Comparison of ENCODE assay signal across 16 mouse cellular contexts in genomic region chr13:41436731-41437130, GRCm38 (mm10). TPM values are rescaled to one million over a fixed set of nuclear protein-coding genes. Genes with fewer than 3 reads are reported as not detected.
A peak's percentile ranks its signal among the peaks of the same experiment; 100 is the strongest.
DNase-seq lines count a peak whose midpoint lies in the region; ATAC-seq lines count a peak whose summit lies in the region.
"Had no signal": no experiment of that assay in that cellular context is flagged by ENCODE, and none has a peak within 500 bp of the region (broad histone marks: within the 10 kb centered on the region; RNA-seq: fewer than 3 reads in every experiment).

No protein-coding gene starts in this region.

- no peak overlapping the region for H3K9ac ChIP-seq in heart, embryonic 12.5 days
- no peak overlapping the region for H3K9ac ChIP-seq in forebrain, embryonic 14.5 days (ENCODE audit: low read length)
- H3K9ac ChIP-seq: liver, embryonic 13.5 days; midbrain, embryonic 13.5 days had no signal

- DNase-seq in heart, adult 11 months = peak; percentile 95
- DNase-seq in kidney, postnatal 4 days = peak; percentile 10 to 19
- DNase-seq in kidney, adult 11 months = no peak
- peak; percentile 79 for DNase-seq in adipocyte (ENCODE audit: low spot score)
- peak; percentile 59 for DNase-seq in lung, postnatal 36 days
- DNase-seq in adrenal gland, postnatal 36 days = no peak
- DNase-seq in forebrain, embryonic 14.5 days (ENCODE audit: low spot score) = no peak
- DNase-seq: adrenal gland, postnatal 14 days; cerebellum, adult 9-11 months; liver, embryonic 13.5 days; spleen, adult 18-20 months had no signal

- H3K4me3 ChIP-seq in heart, embryonic 12.5 days = no peak overlapping the region
- H3K4me3 ChIP-seq in forebrain, embryonic 14.5 days (ENCODE audit: low read depth, low read length) = no peak overlapping the region
- H3K4me3 ChIP-seq: hindbrain, embryonic 10.5 days; liver, embryonic 13.5 days; midbrain, embryonic 13.5 days had no signal

- peaks cover 66% of the 10 kb centered on the region for H3K27me3 ChIP-seq in heart, embryonic 12.5 days (replicated peaks)
- no peaks in the 10 kb centered on the region for H3K27me3 ChIP-seq in forebrain, embryonic 14.5 days (replicated peaks; ENCODE audit: control insufficient read depth, insufficient read depth, low read length)
- H3K27me3 ChIP-seq: liver, embryonic 13.5 days; midbrain, embryonic 13.5 days had no signal

- H3K36me3 ChIP-seq in heart, embryonic 12.5 days = no peaks in the 10 kb centered on the region
- H3K36me3 ChIP-seq in forebrain, embryonic 14.5 days (ENCODE audit: control insufficient read depth, insufficient read depth, low read length) = no peaks in the 10 kb centered on the region
- H3K36me3 ChIP-seq: G1E; hindbrain, embryonic 10.5 days; liver, embryonic 13.5 days; midbrain, embryonic 13.5 days had no signal

- no peaks in the 10 kb centered on the region for H3K4me1 ChIP-seq in heart, embryonic 12.5 days (replicated peaks)
- H3K4me1 ChIP-seq in forebrain, embryonic 14.5 days (ENCODE audit: control insufficient read depth, insufficient read depth, low read length) = no peaks in the 10 kb centered on the region
- H3K4me1 ChIP-seq: liver, embryonic 13.5 days; midbrain, embryonic 13.5 days had no signal

- no peak overlapping the region for H3K4me2 ChIP-seq in heart, embryonic 12.5 days
- no peak overlapping the region for H3K4me2 ChIP-seq in forebrain, embryonic 14.5 days (ENCODE audit: low read length)
- H3K4me2 ChIP-seq: liver, embryonic 13.5 days; midbrain, embryonic 13.5 days had no signal

- WGBS in heart, embryonic 12.5 days = 69% methylated on average over 5 of the region's 5 CpGs
- WGBS in forebrain, embryonic 14.5 days = 85% methylated on average over 5 of the region's 5 CpGs

- H3K27ac ChIP-seq in heart, embryonic 12.5 days (ENCODE audit: poor library complexity, severe bottlenecking) = no peak overlapping the region
- no peak overlapping the region for H3K27ac ChIP-seq in forebrain, embryonic 14.5 days (ENCODE audit: low read depth, low read length)
- H3K27ac ChIP-seq: hindbrain, embryonic 10.5 days; liver, embryonic 13.5 days; midbrain, embryonic 13.5 days had no signal

- peaks cover 6% of the 10 kb centered on the region; the same call in 1 of the 2 replicates for H3K9me3 ChIP-seq in heart, embryonic 12.5 days (replicated peaks)
- H3K9me3 ChIP-seq in forebrain, embryonic 14.5 days (replicated peaks; ENCODE audit: control insufficient read depth, low read length) = no peaks in the 10 kb centered on the region
- H3K9me3 ChIP-seq: G1E; hindbrain, embryonic 10.5 days; liver, embryonic 13.5 days; midbrain, embryonic 13.5 days had no signal

- no peak for ATAC-seq in heart, embryonic 12.5 days (ENCODE audit: insufficient number of reproducible peaks, low FRiP score)
- ATAC-seq in forebrain, embryonic 14.5 days = no peak
- ATAC-seq: forebrain, embryonic 16.5 days; midbrain, embryonic 13.5 days had no signal

RNA-seq across cellular contexts. Expression of gene Nedd9, which starts 50.4 kb away (rescaled TPM):
- 19.0 and 19.8 TPM in 2 replicates for polyA plus RNA-seq in heart, embryonic 12.5 days (2016; fragmentation: Nextera tagmentation; extraction: Ambion mirVana)
- total RNA-seq in adrenal gland, postnatal 36 days (2021) = 10 to 100 TPM; 18.0 to 21.5 TPM
- polyA plus RNA-seq in forebrain, embryonic 14.5 days (2014; fragmentation: Nextera tagmentation; extraction: Ambion mirVana) = 25.0 and 27.7 TPM in 2 replicates
- polyA plus RNA-seq: G1E had no signal

Comparison
In these comparisons a context has a peak if more than half of its experiments do, and no peak if none do; other contexts are left out.
1. DNase-seq: peak in heart, adult 11 months (single experiment), kidney, postnatal 4 days (2 of 2), adipocyte (single experiment) and lung, postnatal 36 days (single experiment); none in kidney, adult 11 months (single experiment), adrenal gland, postnatal 36 days (0 of 2) and forebrain, embryonic 14.5 days (single experiment).